Mouse (Mus musculus): ENCODE data around the gene Dppa1.
"Not testable (repeated sequence)": the region's sequence is repeated elsewhere in the genome, so short reads cannot be mapped to it uniquely, and the experiment has no call there.

The Dppa1 gene

GRCm38 (mm10) chr11:46629211-46629795 lies at the start of gene Dppa1:
Gene Dppa1, minus strand, starts transcription at chr11:46629261.
- no peak for DNase-seq

- no peak for DNase-seq
Measured at GRCm38 (mm10) chr11:46667938-46668337, 38.9 kb upstream of the Dppa1 start.

- DNase-seq = no peak
Measured at GRCm38 (mm10) chr11:46667105-46667504, 38.0 kb upstream of the Dppa1 start.

GRCm38 (mm10) chr11:46665599-46666522 lies 36.8 kb upstream of the Dppa1 start:
- peak; percentile 2 for DNase-seq

- no peak for DNase-seq
Measured at GRCm38 (mm10) chr11:46663215-46663614, 34.2 kb upstream of the Dppa1 start.

- no peak for DNase-seq
Measured at GRCm38 (mm10) chr11:46652476-46652875, 23.4 kb upstream of the Dppa1 start.

- not testable (repeated sequence) for DNase-seq
Measured at GRCm38 (mm10) chr11:46649655-46650054, 20.6 kb upstream of the Dppa1 start.

GRCm38 (mm10) chr11:46644824-46645223 lies 15.8 kb upstream of the Dppa1 start:
- DNase-seq = no peak

- DNase-seq = no peak
Measured at GRCm38 (mm10) chr11:46636568-46636967, 7.5 kb upstream of the Dppa1 start.

GRCm38 (mm10) chr11:46635516-46635915 lies 6.5 kb upstream of the Dppa1 start:
- DNase-seq = not testable (repeated sequence)

GRCm38 (mm10) chr11:46631635-46632034 lies 2.6 kb upstream of the Dppa1 start:
- peak; percentile 32 for DNase-seq

- no peak for DNase-seq
Measured at GRCm38 (mm10) chr11:46620414-46621168, 8.5 kb downstream of the Dppa1 start.

- no peak for DNase-seq
Measured at GRCm38 (mm10) chr11:46619929-46620328, 9.1 kb downstream of the Dppa1 start.

- no peak for DNase-seq
Measured at GRCm38 (mm10) chr11:46592416-46592815, 36.6 kb downstream of the Dppa1 start.

GRCm38 (mm10) chr11:46582741-46583140 lies 46.3 kb downstream of the Dppa1 start:
- DNase-seq = no peak

- DNase-seq = no peak
Measured at GRCm38 (mm10) chr11:46580428-46580827, 48.6 kb downstream of the Dppa1 start.

GRCm38 (mm10) chr11:46578771-46579281 lies 50.2 kb downstream of the Dppa1 start:
- no peak for DNase-seq

GRCm38 (mm10) chr11:46571327-46571726 lies 57.7 kb downstream of the Dppa1 start, which contains the start of gene BC053393:
Gene BC053393, plus strand, starts transcription at chr11:46571536.
- DNase-seq = no peak

GRCm38 (mm10) chr11:46569107-46569506 lies 60.0 kb downstream of the Dppa1 start:
- DNase-seq = no peak

GRCm38 (mm10) chr11:46565967-46566366 lies 63.1 kb downstream of the Dppa1 start:
- no peak for DNase-seq

GRCm38 (mm10) chr11:46564671-46565070 lies 64.4 kb downstream of the Dppa1 start:
- DNase-seq = peak; percentile 28

GRCm38 (mm10) chr11:46561096-46561495 lies 68.0 kb downstream of the Dppa1 start:
- DNase-seq = no peak

Measured in lung, postnatal 14 days (tissue).